Mouse (Mus musculus) midbrain, embryonic 14.5 days (tissue): ENCODE measurements at regions not wholly inside any gene's neighbourhood (a gene's known extent, or its start where the extent isn't known, plus 50 kb on each side); places are given as distances from the start of the nearest gene placed in this dataset.
A peak's percentile ranks its signal among the peaks of the same experiment; 100 is the strongest.

Experiments
- ATAC-seq: fragments of 200-750 bp; cut with Nextera tagmentation; 2 replicates; pipeline ENCODE4 v1.8.0; 2017; ENCODE audit warnings: moderate number of reproducible peaks, moderate library complexity; ENCODE audit not compliant: low FRiP score, low TSS enrichment
- DNase-seq: peaks from one replicate; pipeline ENCODE4 v3.0.0-alpha.2; 2015
- H3K27ac ChIP-seq: fragments of 300-500 bp; sonication (generic); replicated peaks from 2 replicates; pipeline ENCODE4 v1.5.1; 2014; ENCODE audit warnings: mild to moderate bottlenecking, low read depth, low read length, moderate library complexity
- H3K27me3 ChIP-seq: fragments of 300-500 bp; sonication (generic); 2 replicates; pipeline ENCODE4 v1.6.1; 2014; ENCODE audit warnings: low read length, control low read depth, mixed read lengths; ENCODE audit not compliant: control insufficient read depth, insufficient read depth
- H3K36me3 ChIP-seq: fragments of 300-500 bp; sonication (generic); 2 replicates; pipeline ENCODE4 v1.6.1; 2014; ENCODE audit warnings: low read length, control low read depth; ENCODE audit not compliant: control insufficient read depth, insufficient read depth
- H3K4me1 ChIP-seq: fragments of 300-500 bp; sonication (generic); 2 replicates; pipeline ENCODE4 v1.6.1; 2014; ENCODE audit warnings: mild to moderate bottlenecking, antibody characterized with exemption, low read length, control low read depth; ENCODE audit not compliant: control insufficient read depth, insufficient read depth
- H3K4me2 ChIP-seq: fragments of 300-500 bp; sonication (generic); 2 replicates; pipeline ENCODE4 v1.6.1; 2014; ENCODE audit warnings: mild to moderate bottlenecking, low read length, moderate library complexity
- H3K4me3 ChIP-seq: fragments of 300-500 bp; sonication (generic); replicated peaks from 2 replicates; pipeline ENCODE4 v1.5.1; 2014; ENCODE audit warnings: low read depth, low read length
- H3K9ac ChIP-seq: fragments of 300-500 bp; sonication (generic); replicated peaks from 2 replicates; pipeline ENCODE4 v1.6.1; 2014; ENCODE audit warnings: mild to moderate bottlenecking, low read length, moderate library complexity
- H3K9me3 ChIP-seq: fragments of 300-500 bp; sonication (generic); 2 replicates; pipeline ENCODE4 v1.6.1; 2016; ENCODE audit warnings: low read length, control low read depth, mixed read lengths; ENCODE audit not compliant: control insufficient read depth
- WGBS: fragments of 180-500 bp; shearing (Covaris S2); extraction: QIAGEN DNeasy Blood & Tissue Kit; methylation state at CpG from one replicate; pipeline ENCODE4 v1.1.7; 2014; 5-methylcytosine and 5-hydroxymethylcytosine counted together

GRCm38 (mm10) chr9:41817740-41818461 is 306.2 kb downstream of the Sorl1 start:
- 79% methylated on average over 11 of the region's 11 CpGs for WGBS
- ATAC-seq: no peak
- Histone ChIP-seq H3K27ac (no peak overlapping the region), H3K9ac (no peak overlapping the region), H3K27me3 (no peaks in the 10 kb centered on the region), H3K4me2 (no peak overlapping the region), H3K9me3 (no peaks in the 10 kb centered on the region), H3K36me3 (no peaks in the 10 kb centered on the region), H3K4me3 (no peak overlapping the region), H3K4me1 (no peaks in the 10 kb centered on the region)
- no peak for DNase-seq

GRCm38 (mm10) chr9:41815921-41816320 is 308.2 kb downstream of the Sorl1 start:
- no peaks in the 10 kb centered on the region for H3K9me3 ChIP-seq
- H3K9ac ChIP-seq: no peak overlapping the region
- 92% methylated on average over 2 of the region's 2 CpGs for WGBS
- no peaks in the 10 kb centered on the region for H3K27me3 ChIP-seq
- no peaks in the 10 kb centered on the region for H3K4me1 ChIP-seq
- H3K36me3 ChIP-seq: no peaks in the 10 kb centered on the region
- H3K4me2 ChIP-seq: no peak overlapping the region
- H3K4me3 ChIP-seq: no peak overlapping the region
- ATAC-seq (no peak), DNase-seq (no peak)
- H3K27ac ChIP-seq: no peak overlapping the region

GRCm38 (mm10) chr9:41809291-41809690 is 314.8 kb downstream of the Sorl1 start:
- Histone ChIP-seq H3K36me3 (no peaks in the 10 kb centered on the region), H3K4me1 (peaks cover 20% of the 10 kb centered on the region), H3K9ac (no peak overlapping the region), H3K4me3 (no peak overlapping the region), H3K4me2 (no peak overlapping the region), H3K9me3 (no peaks in the 10 kb centered on the region), H3K27me3 (no peaks in the 10 kb centered on the region), H3K27ac (no peak overlapping the region)
- WGBS: 96% methylated on average over 4 of the region's 4 CpGs
- DNase-seq (no peak), ATAC-seq (no peak)

GRCm38 (mm10) chr9:41808791-41809190 is 315.3 kb downstream of the Sorl1 start:
- Histone ChIP-seq H3K9ac (no peak overlapping the region), H3K27ac (no peak overlapping the region), H3K27me3 (no peaks in the 10 kb centered on the region), H3K4me2 (no peak overlapping the region), H3K4me3 (no peak overlapping the region), H3K36me3 (no peaks in the 10 kb centered on the region), H3K9me3 (no peaks in the 10 kb centered on the region), H3K4me1 (peaks cover 25% of the 10 kb centered on the region)
- DNase-seq (no peak), ATAC-seq (no peak)
- WGBS: 68% methylated on average over 3 of the region's 3 CpGs

- H3K4me2 ChIP-seq: peak overlapping the region; percentile 49
- WGBS: 63% methylated on average over 5 of the region's 5 CpGs
- H3K9me3 ChIP-seq: no peaks in the 10 kb centered on the region
- H3K4me3 ChIP-seq: peak overlapping the region; percentile 20; the same call in 1 of the 2 replicates
- ATAC-seq (no peak), DNase-seq (no peak)
- H3K27me3 ChIP-seq: no peaks in the 10 kb centered on the region
- H3K36me3 ChIP-seq: no peaks in the 10 kb centered on the region
- H3K4me1 ChIP-seq: peaks cover 27% of the 10 kb centered on the region
- peak overlapping the region; percentile 84 for H3K27ac ChIP-seq
- peak overlapping the region; percentile 13; the same call in 1 of the 2 replicates for H3K9ac ChIP-seq
These were observed 317.8 kb downstream of the Sorl1 start for GRCm38 (mm10) chr9:41806289-41806621.

GRCm38 (mm10) chr9:41805491-41806288 is 318.4 kb downstream of the Sorl1 start:
- H3K4me2 ChIP-seq: peak overlapping the region; percentile 49
- peak overlapping the region; percentile 13; the same call in 1 of the 2 replicates for H3K9ac ChIP-seq
- no peaks in the 10 kb centered on the region for H3K36me3 ChIP-seq
- DNase-seq: peak; percentile 79
- peak overlapping the region; percentile 84 for H3K27ac ChIP-seq
- H3K9me3 ChIP-seq: no peaks in the 10 kb centered on the region
- peaks cover 27% of the 10 kb centered on the region for H3K4me1 ChIP-seq
- ATAC-seq: peak; percentile 75; the same call in 1 of the 2 replicates
- WGBS: 12% methylated on average over 15 of the region's 15 CpGs
- H3K27me3 ChIP-seq: no peaks in the 10 kb centered on the region
- peak overlapping the region; percentile 20; the same call in 1 of the 2 replicates for H3K4me3 ChIP-seq

- WGBS: 4% methylated on average over 10 of the region's 10 CpGs
These were observed 319.3 kb downstream of the Sorl1 start for GRCm38 (mm10) chr9:41804711-41805331.

GRCm38 (mm10) chr9:41803680-41804460 is 320.2 kb downstream of the Sorl1 start:
- ATAC-seq (peak; percentile 40; the same call in 1 of the 2 replicates), DNase-seq (peak; percentile 83)
- Histone ChIP-seq H3K27ac (peak overlapping the region; percentile 84), H3K9me3 (no peaks in the 10 kb centered on the region), H3K27me3 (no peaks in the 10 kb centered on the region), H3K4me2 (peak overlapping the region; percentile 49; the same call in 1 of the 2 replicates), H3K36me3 (no peaks in the 10 kb centered on the region), H3K4me1 (peaks cover 27% of the 10 kb centered on the region), H3K4me3 (no peak overlapping the region), H3K9ac (no peak overlapping the region)
- WGBS: 41% methylated on average over 11 of the region's 11 CpGs

More at GRCm38 (mm10) chr9:41804711-41805331, 319.3 kb downstream of the Sorl1 start:
- H3K27ac ChIP-seq: peak overlapping the region; percentile 84
- H3K9ac ChIP-seq: peak overlapping the region; percentile 13; the same call in 1 of the 2 replicates
- no peaks in the 10 kb centered on the region for H3K9me3 ChIP-seq
- ATAC-seq (peak; percentile 86), DNase-seq (peak; percentile 84)
- no peak overlapping the region for H3K4me3 ChIP-seq
- no peaks in the 10 kb centered on the region for H3K27me3 ChIP-seq
- peaks cover 27% of the 10 kb centered on the region for H3K4me1 ChIP-seq
- no peaks in the 10 kb centered on the region for H3K36me3 ChIP-seq
- peak overlapping the region; percentile 49 for H3K4me2 ChIP-seq
